Mouse (Mus musculus): ENCODE measurements around the gene Neu2.

GRCm38 (mm10) chr1:87467469-87467868, 42.2 kb upstream of the Neu2 start:
- TF ChIP-seq CTCF (IDR thresholded peaks at IDR 0.05; ENCODE audit: low read depth, low read length) (no peak), POLR2AphosphoS5 (IDR thresholded peaks at IDR 0.05; ENCODE audit: insufficient replicate concordance, low read depth, low read length) (no peak), GATA2 (IDR thresholded peaks at IDR 0.05; ENCODE audit: borderline replicate concordance, low read depth, low read length) (no peak), TAL1 (conservative IDR thresholded peaks at IDR 0.05; ENCODE audit: low read depth, low read length) (no peak)
